Mouse (Mus musculus) CH12.LX (cell line): ENCODE results near the gene Rnf183. TPM values are rescaled to one million over a fixed set of nuclear protein-coding genes. Genes with fewer than 3 reads are reported as not detected.

Experiments
- DNase-seq: peaks from one replicate; pipeline ENCODE4 v3.0.0-alpha.2; 2013; ENCODE audit errors: extremely low read depth
- H3K27ac ChIP-seq: 2 replicates; pipeline ENCODE4 v1.5.1; 2012; ENCODE audit warnings: low read depth, mild to moderate bottlenecking, control low read depth, moderate library complexity; ENCODE audit not compliant: insufficient read depth
- H3K27me3 ChIP-seq: replicated peaks from 2 replicates; pipeline ENCODE3; 2012; ENCODE audit warnings: inconsistent platforms
- H3K36me3 ChIP-seq, 2 experiments: replicated peaks in 1 of 2; 2 replicates each; pipeline versions ENCODE3 to v1.6.1; 2012; ENCODE audit warnings: inconsistent platforms in 1 of 2, low read length in 1 of 2, mild to moderate bottlenecking in 1 of 2, mixed read lengths in 1 of 2, moderate library complexity in 1 of 2; ENCODE audit not compliant: control insufficient read depth in 1 of 2, insufficient read depth in 1 of 2
- H3K4me1 ChIP-seq, 2 experiments: 2 replicates each; pipeline ENCODE4 v1.6.1; 2012; ENCODE audit warnings: inconsistent platforms in 1 of 2, moderate library complexity in 1 of 2; ENCODE audit not compliant: insufficient read depth in 2 of 2, control insufficient read depth in 1 of 2
- H3K4me2 ChIP-seq: 2 replicates; pipeline ENCODE4 v1.6.1; 2012; ENCODE audit warnings: low read depth, mild to moderate bottlenecking, control low read depth; ENCODE audit not compliant: poor library complexity, insufficient read depth, severe bottlenecking
- H3K4me3 ChIP-seq, 3 experiments: fragments of 150-350 bp in 1 of 3; sonication (generic) in 1 of 3; replicated peaks in 1 of 3; 2 replicates each; pipeline versions ENCODE3 to v1.5.1; 2011 to 2012; ENCODE audit warnings: low read depth in 2 of 3, low read length in 2 of 3, mild to moderate bottlenecking in 2 of 3, moderate library complexity in 2 of 3, control low read depth in 1 of 3, improper control_type of control experiment in 1 of 3, inconsistent platforms in 1 of 3, mixed read lengths in 1 of 3; ENCODE audit not compliant: poor library complexity in 1 of 3
- H3K79me2 ChIP-seq: replicated peaks from 2 replicates; pipeline ENCODE4 v1.6.1; 2012; ENCODE audit warnings: mild to moderate bottlenecking, moderate library complexity; ENCODE audit not compliant: control insufficient read depth, poor library complexity, insufficient read depth, severe bottlenecking; ENCODE audit errors: extremely low read depth
- H3K9ac ChIP-seq: 2 replicates; pipeline ENCODE4 v1.6.1; 2012; ENCODE audit warnings: low read depth, mild to moderate bottlenecking, control low read depth, moderate library complexity; ENCODE audit not compliant: insufficient read depth
- H3K9me3 ChIP-seq: replicated peaks from 2 replicates; pipeline ENCODE3; 2012; ENCODE audit warnings: low read length, inconsistent platforms, mixed read lengths
- BHLHE40 ChIP-seq: IDR thresholded peaks from 2 replicates; pipeline ENCODE4 v1.6.1; 2011; ENCODE audit warnings: mild to moderate bottlenecking, low read depth, low read length, improper control_type of control experiment
- CHD1 ChIP-seq: IDR thresholded peaks from 2 replicates; pipeline ENCODE4 v1.6.1; 2012; ENCODE audit warnings: low read depth, low read length, improper control_type of control experiment, inconsistent platforms
- CHD2 ChIP-seq: IDR thresholded peaks from 2 replicates; pipeline ENCODE4 v1.6.1; 2011; ENCODE audit warnings: low read length, improper control_type of control experiment
- CTCF ChIP-seq, 2 experiments: IDR thresholded peaks in 1 of 2; conservative IDR thresholded peaks in 1 of 2; 2 replicates each; pipeline ENCODE4 v1.5.1; 2011 to 2012; ENCODE audit warnings: low read depth in 2 of 2, low read length in 2 of 2, improper control_type of control experiment in 1 of 2, inconsistent platforms in 1 of 2, mild to moderate bottlenecking in 1 of 2, moderate library complexity in 1 of 2
- E2F4 ChIP-seq: IDR thresholded peaks from 2 replicates; pipeline ENCODE4 v1.6.1; 2011; ENCODE audit warnings: low read depth, low read length, improper control_type of control experiment; ENCODE audit not compliant: insufficient replicate concordance
- ELF1 ChIP-seq: IDR thresholded peaks from 2 replicates; pipeline ENCODE4 v1.6.1; 2014; ENCODE audit warnings: low read depth, mild to moderate bottlenecking, inconsistent platforms, low read length, improper control_type of control experiment
- EP300 ChIP-seq: IDR thresholded peaks from 2 replicates; pipeline ENCODE4 v1.6.1; 2011; ENCODE audit warnings: low read length, improper control_type of control experiment
- ETS1 ChIP-seq: conservative IDR thresholded peaks from 2 replicates; pipeline ENCODE4 v1.6.1; 2012; ENCODE audit warnings: low read depth, mild to moderate bottlenecking, inconsistent platforms, low read length, improper control_type of control experiment, moderate library complexity
- IRF4 ChIP-seq: IDR thresholded peaks from 2 replicates; pipeline ENCODE4 v1.6.1; 2014; ENCODE audit warnings: low read depth, mild to moderate bottlenecking, inconsistent platforms, low read length, improper control_type of control experiment
- JUN ChIP-seq: IDR thresholded peaks from 2 replicates; pipeline ENCODE4 v1.6.1; 2011; ENCODE audit warnings: low read depth, mild to moderate bottlenecking, low read length, improper control_type of control experiment, moderate library complexity; ENCODE audit not compliant: insufficient read depth
- KAT2A ChIP-seq: IDR thresholded peaks from 2 replicates; pipeline ENCODE4 v1.6.1; 2012; ENCODE audit warnings: low read length, improper control_type of control experiment, inconsistent platforms; ENCODE audit not compliant: insufficient replicate concordance
- MAFK ChIP-seq: IDR thresholded peaks from 2 replicates; pipeline ENCODE4 v1.6.1; 2011; ENCODE audit warnings: low read length, improper control_type of control experiment; ENCODE audit not compliant: insufficient replicate concordance
- MEF2A ChIP-seq: IDR thresholded peaks from 2 replicates; pipeline ENCODE4 v1.6.1; 2014; ENCODE audit warnings: low read depth, mild to moderate bottlenecking, inconsistent platforms, low read length, improper control_type of control experiment, borderline replicate concordance
- MXI1 ChIP-seq: IDR thresholded peaks from 2 replicates; pipeline ENCODE4 v1.6.1; 2011; ENCODE audit warnings: mild to moderate bottlenecking, low read depth, low read length, improper control_type of control experiment
- MYC ChIP-seq: IDR thresholded peaks from 2 replicates; pipeline ENCODE4 v1.6.1; 2011; ENCODE audit warnings: low read depth, mild to moderate bottlenecking, improper control_type of control experiment, low read length
- POLR2A ChIP-seq: IDR thresholded peaks from 2 replicates; pipeline ENCODE4 v1.6.1; 2011; ENCODE audit warnings: low read depth, mild to moderate bottlenecking, improper control_type of control experiment, low read length
- POLR2AphosphoS2 ChIP-seq: IDR thresholded peaks from 2 replicates; pipeline ENCODE4 v1.6.1; 2011; ENCODE audit warnings: low read depth, low read length, improper control_type of control experiment
- RAD21 ChIP-seq: IDR thresholded peaks from 2 replicates; pipeline ENCODE4 v1.6.1; 2011; ENCODE audit warnings: low read depth, mild to moderate bottlenecking, low read length, improper control_type of control experiment, moderate library complexity
- SIN3A ChIP-seq: IDR thresholded peaks from 2 replicates; pipeline ENCODE4 v1.6.1; 2012; ENCODE audit warnings: low read length, improper control_type of control experiment, inconsistent platforms
- TBP ChIP-seq: conservative IDR thresholded peaks from 2 replicates; pipeline ENCODE4 v1.6.1; 2011; ENCODE audit warnings: low read depth, low read length, improper control_type of control experiment
- TCF12 ChIP-seq: IDR thresholded peaks from 2 replicates; pipeline ENCODE4 v1.6.1; 2014; ENCODE audit warnings: low read depth, mild to moderate bottlenecking, inconsistent platforms, low read length, improper control_type of control experiment
- USF1 ChIP-seq: IDR thresholded peaks from 2 replicates; pipeline ENCODE4 v1.6.1; 2014; ENCODE audit warnings: low read depth, mild to moderate bottlenecking, inconsistent platforms, low read length, improper control_type of control experiment
- ZC3H11A ChIP-seq: IDR thresholded peaks from 2 replicates; pipeline ENCODE4 v1.6.1; 2012; ENCODE audit warnings: low read depth, mild to moderate bottlenecking, inconsistent platforms, low read length, improper control_type of control experiment
- ZMIZ1 ChIP-seq: IDR thresholded peaks from 2 replicates; pipeline ENCODE4 v1.6.1; 2012; ENCODE audit warnings: low read depth, mild to moderate bottlenecking, inconsistent platforms, low read length, improper control_type of control experiment
- ZNF384 ChIP-seq: IDR thresholded peaks from 2 replicates; pipeline ENCODE4 v1.6.1; 2012; ENCODE audit warnings: low read depth, low read length, improper control_type of control experiment, inconsistent platforms
- dilution Hi-C: fragments of 300-500 bp; cut with MboI; formaldehyde crosslinking; loops from 2 replicates; pipeline ENCODE4 v1.14.3; 2020; ENCODE audit warnings: low sequenced_read_pairs; ENCODE audit not compliant: extremely low pct_unique_long_range_greater_than_20kb, extremely low pct_ligation_motif_present
- in situ Hi-C: fragments of 300-500 bp; cut with MboI; formaldehyde crosslinking; loops from 3 replicates; pipeline ENCODE4 v1.14.3; 2019; ENCODE audit warnings: low sequenced_read_pairs, low pct_ligation_motif_present, low pct_unique_long_range_greater_than_20kb, mixed read lengths
- polyA plus RNA-seq: library from polyadenylated mRNA; unstranded; fragments of >175 nt; gene quantifications from 2 replicates; pipeline ENCODE4 v1.2.1, GENCODE M21; 2012; ENCODE audit warnings: low read depth; ENCODE audit not compliant: insufficient read length
- total RNA-seq, 2 experiments: library from RNA; depleted of rRNA; stranded (reverse); fragments of 300-350 nt in 1 of 2; fragments of >200 nt in 1 of 2; gene quantifications; 2 replicates each; pipeline ENCODE4 v1.2.3; 2012 to 2014

The Rnf183 gene
- total and polyA plus RNA-seq, 3 experiments = 4.0 to 4.4 (median 4.1) TPM

DNA sequence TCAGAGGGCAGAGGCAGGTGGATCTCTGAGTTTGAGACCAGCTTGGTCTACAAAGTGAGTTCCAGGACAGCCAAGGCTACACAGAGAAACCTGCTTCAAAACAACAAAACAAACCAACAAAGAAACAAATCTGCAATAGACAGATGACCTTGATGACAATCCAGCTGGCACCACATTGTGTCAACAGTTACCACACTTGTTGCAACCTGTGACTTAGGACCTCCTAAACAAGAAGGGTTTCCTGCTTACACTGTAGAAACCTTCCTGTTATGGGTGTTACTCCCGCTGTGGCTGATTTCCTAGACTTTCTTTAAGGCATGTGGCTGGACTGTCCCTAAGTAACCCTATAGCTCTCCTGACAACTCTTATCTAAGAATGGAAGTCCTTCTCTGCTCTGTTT is 39.2 kb downstream of the Rnf183 start:
- Histone ChIP-seq H3K79me2 (peaks cover 16% of the 10 kb centered on the region), H3K9ac (no peak overlapping the region), H3K9me3 (no peaks in the 10 kb centered on the region), H3K4me2 (no peak overlapping the region), H3K27me3 (no peaks in the 10 kb centered on the region), H3K4me3 (no peak overlapping the region), H3K4me1 (no peaks in the 10 kb centered on the region), H3K27ac (no peak overlapping the region; the same call in 1 of the 2 replicates), H3K36me3 (peaks cover 50 to 83% of the 10 kb centered on the region in 2 experiments)
- in situ Hi-C loops = no loop called here
- dilution Hi-C loops = no loop called here
- TF ChIP-seq ELF1 (no peak), MAFK (no peak), EP300 (no peak), MEF2A (no peak), JUN (no peak), IRF4 (no peak), KAT2A (no peak), ETS1 (no peak)
- TF ChIP-seq, all 38 proteins: peak for 0
- no peak for DNase-seq

DNA sequence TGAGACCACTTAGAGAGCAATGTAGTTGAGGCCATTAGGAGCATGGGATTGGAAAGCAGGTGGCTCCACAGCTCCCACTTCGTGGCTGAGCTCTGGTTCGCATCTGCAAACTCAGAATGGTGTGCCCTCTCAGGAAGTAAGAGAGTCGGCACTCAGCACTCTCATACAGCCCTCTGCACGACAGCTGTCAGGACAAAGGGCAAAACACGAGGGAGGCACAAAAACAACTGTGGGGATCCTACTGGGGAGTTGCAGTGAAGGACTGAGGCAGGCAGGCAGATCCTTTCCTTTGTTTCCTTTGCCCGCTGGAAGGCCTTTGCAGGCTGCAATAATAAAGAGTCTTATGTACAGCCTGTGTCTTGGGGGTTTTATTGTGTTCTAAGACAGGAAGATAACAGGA is 41.6 kb downstream of the Rnf183 start:
- TF ChIP-seq TBP (no peak), CHD2 (no peak), RAD21 (no peak), E2F4 (no peak), POLR2A (no peak), KAT2A (no peak), TCF12 (no peak), ZMIZ1 (no peak), CHD1 (no peak), MAFK (no peak), POLR2AphosphoS2 (no peak), MXI1 (no peak), ELF1 (no peak), MYC (no peak), BHLHE40 (no peak), CTCF (conservative IDR thresholded peaks at IDR 0.05 in 1 of 2, IDR thresholded peaks at IDR 0.05 in 1 of 2; ENCODE audit: low read depth in 2 of 2, low read length in 2 of 2) (no peak), SIN3A (no peak), ZNF384 (no peak), USF1 (no peak), ZC3H11A (no peak)
- TF ChIP-seq, all 38 proteins: peak for 0
- DNase-seq = no peak
- H3K9me3 ChIP-seq = no peaks in the 10 kb centered on the region
- H3K4me3 ChIP-seq = no peak overlapping the region
- H3K4me1 ChIP-seq = no peaks in the 10 kb centered on the region
- H3K36me3 ChIP-seq = peaks cover 40 to 83% of the 10 kb centered on the region in 2 experiments
- in situ Hi-C loops (no loop called here), dilution Hi-C loops (no loop called here)
- H3K9ac ChIP-seq = no peak overlapping the region
- no peak overlapping the region for H3K4me2 ChIP-seq
- H3K27ac ChIP-seq = no peak overlapping the region
- H3K79me2 ChIP-seq = peaks cover 10% of the 10 kb centered on the region
- no peaks in the 10 kb centered on the region for H3K27me3 ChIP-seq
